Mouse (Mus musculus) midbrain, embryonic 14.5 days (tissue): ENCODE data around the gene Rnf215. TPM values are rescaled to one million over a fixed set of nuclear protein-coding genes. Genes with fewer than 3 reads are reported as not detected.
"Not testable (repeated sequence)": the region's sequence is repeated elsewhere in the genome, so short reads cannot be mapped to it uniquely, and the experiment has no call there.

Experiments
- ATAC-seq: fragments of 200-750 bp; cut with Nextera tagmentation; 2 replicates; pipeline ENCODE4 v1.8.0; 2017; ENCODE audit warnings: moderate number of reproducible peaks, moderate library complexity; ENCODE audit not compliant: low FRiP score, low TSS enrichment
- DNase-seq: peaks from one replicate; pipeline ENCODE4 v3.0.0-alpha.2; 2015
- H3K27ac ChIP-seq: fragments of 300-500 bp; sonication (generic); replicated peaks from 2 replicates; pipeline ENCODE4 v1.5.1; 2014; ENCODE audit warnings: mild to moderate bottlenecking, low read depth, low read length, moderate library complexity
- H3K27me3 ChIP-seq: fragments of 300-500 bp; sonication (generic); 2 replicates; pipeline ENCODE4 v1.6.1; 2014; ENCODE audit warnings: low read length, control low read depth, mixed read lengths; ENCODE audit not compliant: control insufficient read depth, insufficient read depth
- H3K36me3 ChIP-seq: fragments of 300-500 bp; sonication (generic); 2 replicates; pipeline ENCODE4 v1.6.1; 2014; ENCODE audit warnings: low read length, control low read depth; ENCODE audit not compliant: control insufficient read depth, insufficient read depth
- H3K4me1 ChIP-seq: fragments of 300-500 bp; sonication (generic); 2 replicates; pipeline ENCODE4 v1.6.1; 2014; ENCODE audit warnings: mild to moderate bottlenecking, antibody characterized with exemption, low read length, control low read depth; ENCODE audit not compliant: control insufficient read depth, insufficient read depth
- H3K4me2 ChIP-seq: fragments of 300-500 bp; sonication (generic); 2 replicates; pipeline ENCODE4 v1.6.1; 2014; ENCODE audit warnings: mild to moderate bottlenecking, low read length, moderate library complexity
- H3K4me3 ChIP-seq: fragments of 300-500 bp; sonication (generic); replicated peaks from 2 replicates; pipeline ENCODE4 v1.5.1; 2014; ENCODE audit warnings: low read depth, low read length
- H3K9ac ChIP-seq: fragments of 300-500 bp; sonication (generic); replicated peaks from 2 replicates; pipeline ENCODE4 v1.6.1; 2014; ENCODE audit warnings: mild to moderate bottlenecking, low read length, moderate library complexity
- H3K9me3 ChIP-seq: fragments of 300-500 bp; sonication (generic); 2 replicates; pipeline ENCODE4 v1.6.1; 2016; ENCODE audit warnings: low read length, control low read depth, mixed read lengths; ENCODE audit not compliant: control insufficient read depth
- WGBS: fragments of 180-500 bp; shearing (Covaris S2); extraction: QIAGEN DNeasy Blood & Tissue Kit; methylation state at CpG from one replicate; pipeline ENCODE4 v1.1.7; 2014; 5-methylcytosine and 5-hydroxymethylcytosine counted together
- microRNA-seq: library from miRNA; unstranded; fragments of <30 nt; microRNA quantifications from one replicate; pipeline ENCODE4, GENCODE M21; 2016
- polyA plus RNA-seq: library from polyadenylated mRNA; unstranded; fragments of >200 nt; fragmentation: Nextera tagmentation; extraction: Ambion mirVana; gene quantifications from 2 replicates; pipeline ENCODE4 v1.2.1, GENCODE M21; 2014

The Rnf215 gene
- polyA plus RNA-seq, 1 experiment from 2014 or later: 52.7 TPM

DNA sequence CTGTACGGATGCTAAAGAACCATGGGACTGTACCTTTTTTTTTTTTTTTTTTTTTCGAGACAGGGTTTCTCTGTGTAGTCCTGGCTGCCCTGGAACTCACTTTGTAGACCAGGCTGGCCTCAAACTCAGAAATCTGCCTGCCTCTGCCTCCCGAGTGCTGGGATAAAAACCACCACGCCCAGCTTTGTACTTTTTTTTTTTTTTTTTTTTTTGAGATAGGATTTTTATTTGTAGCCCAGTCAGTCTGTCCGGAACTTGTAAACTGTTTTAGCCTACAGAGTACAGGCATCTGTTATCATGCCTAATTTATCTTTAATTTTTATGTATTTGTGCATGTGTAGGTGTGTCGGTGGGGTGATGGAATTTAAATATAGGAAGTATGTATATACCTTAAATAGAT is 50.5 kb downstream of the Rnf215 start:
- peaks cover 29% of the 10 kb centered on the region for H3K36me3 ChIP-seq
- not testable (repeated sequence) for H3K9me3 ChIP-seq, H3K4me3 ChIP-seq, H3K4me2 ChIP-seq, DNase-seq, H3K27me3 ChIP-seq, H3K9ac ChIP-seq, H3K27ac ChIP-seq, ATAC-seq, H3K4me1 ChIP-seq
- 95% methylated on average over 6 of the region's 6 CpGs for WGBS

DNA sequence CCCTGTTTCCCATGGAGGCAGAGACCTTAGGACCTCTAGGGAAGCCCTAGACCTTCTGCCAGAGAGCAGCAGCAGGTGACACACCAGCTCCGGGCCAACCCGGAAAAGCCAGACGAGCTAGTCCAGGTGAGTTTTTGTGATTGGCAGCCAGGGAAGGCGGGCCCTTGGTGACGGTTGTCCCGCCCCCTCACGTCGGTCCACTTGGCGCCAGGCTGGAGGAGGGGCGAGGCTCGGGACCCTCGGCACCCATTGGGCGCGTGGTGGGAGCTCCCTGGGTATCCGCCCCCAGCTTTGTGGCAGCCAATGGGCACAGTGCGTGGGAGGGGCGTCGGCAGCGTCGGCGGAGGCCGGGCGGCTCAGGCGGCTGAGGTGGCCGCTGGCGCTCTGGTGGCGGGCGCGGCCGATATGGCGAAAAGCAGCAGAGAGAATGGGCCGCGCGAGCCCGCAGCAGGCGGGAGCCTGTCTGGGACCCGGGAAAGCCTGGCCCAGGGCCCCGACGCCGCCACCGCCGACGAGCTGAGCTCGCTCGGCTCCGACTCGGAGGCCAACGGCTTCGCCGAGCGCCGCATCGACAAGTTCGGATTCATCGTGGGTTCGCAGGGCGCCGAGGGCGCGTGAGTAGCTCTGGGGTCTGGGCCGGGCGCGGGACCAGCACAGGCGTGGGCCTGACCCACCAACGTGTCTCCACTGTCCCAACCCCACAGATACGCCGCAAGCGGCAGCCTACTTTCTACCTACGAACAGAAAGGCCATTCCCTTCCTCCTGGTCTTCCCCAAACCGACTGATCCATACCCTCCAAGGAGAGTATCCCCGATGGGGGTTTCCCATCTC is 51.7 kb downstream of the Rnf215 start, which contains the start of gene Tbc1d10a:
Gene Tbc1d10a (plus strand): TSS at position 304 of the 832 bp plus-strand sequence.
- Histone ChIP-seq H3K9ac (peak within 1 kb of the TSS; percentile 84), H3K4me2 (peak within 1 kb of the TSS; percentile 88), H3K4me1 (peaks cover 10% of the 10 kb centered on the region), H3K4me3 (peak within 1 kb of the TSS; percentile 84), H3K27ac (peak within 1 kb of the TSS; percentile 57), H3K36me3 (peaks cover 16% of the 10 kb centered on the region), H3K27me3 (no peaks in the 10 kb centered on the region), H3K9me3 (no peaks in the 10 kb centered on the region)
- ATAC-seq (peak; percentile 100), DNase-seq (peak; percentile 99)
- WGBS: under 1% methylated on average over 71 of the region's 71 CpGs

DNA sequence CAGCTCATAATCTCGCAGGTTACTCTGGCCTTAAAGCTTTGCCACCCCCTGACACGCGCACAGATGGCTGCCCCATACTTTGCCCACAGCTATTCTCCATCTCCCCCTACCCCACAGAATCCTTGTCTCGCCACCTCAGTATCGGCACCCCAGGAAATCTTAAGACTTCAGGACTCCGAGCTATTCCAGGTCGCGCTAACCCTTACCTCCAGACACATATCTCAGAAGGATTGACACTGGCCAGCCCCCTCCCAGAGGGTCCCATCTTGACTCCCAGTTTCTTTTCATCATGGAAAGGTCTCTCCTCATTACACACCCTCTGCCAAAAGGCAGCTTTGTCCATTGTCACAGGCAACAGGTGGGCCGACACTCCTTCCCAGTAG is 52.3 kb downstream of the Rnf215 start:
- no peak overlapping the region for H3K27ac ChIP-seq
- ATAC-seq (no peak), DNase-seq (peak; percentile 10)

DNA sequence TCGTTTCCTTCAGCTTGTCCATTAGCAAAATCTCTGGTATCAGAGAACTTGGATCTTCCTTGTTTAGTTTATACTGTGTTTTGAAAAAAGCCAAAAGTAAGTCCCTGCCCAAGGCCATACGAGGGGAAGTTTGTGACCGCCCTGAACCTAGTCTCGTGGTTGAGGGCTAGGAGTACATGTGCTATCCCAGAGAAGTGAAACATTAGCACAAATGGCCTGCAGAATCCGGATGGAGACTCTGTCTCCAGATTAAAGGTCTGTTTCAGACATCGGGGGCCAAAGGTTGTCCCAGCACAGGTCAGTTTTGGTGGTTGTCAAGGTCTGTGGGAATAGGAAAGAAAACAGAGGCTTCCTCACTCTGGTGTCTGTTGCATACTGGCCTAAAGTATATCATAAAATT is 54.2 kb downstream of the Rnf215 start:
- WGBS: 86% methylated on average over 6 of the region's 6 CpGs
- Histone ChIP-seq H3K9me3 (no peaks in the 10 kb centered on the region), H3K4me2 (no peak overlapping the region), H3K4me3 (no peak overlapping the region), H3K27me3 (no peaks in the 10 kb centered on the region), H3K4me1 (peaks cover 10% of the 10 kb centered on the region), H3K36me3 (0 out of 2 replicates have a peak, but pooled peaks cover 3% of the 10 kb centered on the region), H3K9ac (no peak overlapping the region), H3K27ac (no peak overlapping the region)
- DNase-seq (no peak), ATAC-seq (no peak)

More for the DNA sequence above, 52.3 kb downstream of the Rnf215 start:
- peaks cover 10% of the 10 kb centered on the region for H3K36me3 ChIP-seq
- WGBS: 10% methylated on average over 9 of the region's 9 CpGs
- peak overlapping the region; percentile 88 for H3K4me2 ChIP-seq
- peaks cover 10% of the 10 kb centered on the region for H3K4me1 ChIP-seq
- peak overlapping the region; percentile 84 for H3K4me3 ChIP-seq
- H3K9ac ChIP-seq: peak overlapping the region; percentile 84
- no peaks in the 10 kb centered on the region for H3K9me3 ChIP-seq
- H3K27me3 ChIP-seq: no peaks in the 10 kb centered on the region

DNA sequence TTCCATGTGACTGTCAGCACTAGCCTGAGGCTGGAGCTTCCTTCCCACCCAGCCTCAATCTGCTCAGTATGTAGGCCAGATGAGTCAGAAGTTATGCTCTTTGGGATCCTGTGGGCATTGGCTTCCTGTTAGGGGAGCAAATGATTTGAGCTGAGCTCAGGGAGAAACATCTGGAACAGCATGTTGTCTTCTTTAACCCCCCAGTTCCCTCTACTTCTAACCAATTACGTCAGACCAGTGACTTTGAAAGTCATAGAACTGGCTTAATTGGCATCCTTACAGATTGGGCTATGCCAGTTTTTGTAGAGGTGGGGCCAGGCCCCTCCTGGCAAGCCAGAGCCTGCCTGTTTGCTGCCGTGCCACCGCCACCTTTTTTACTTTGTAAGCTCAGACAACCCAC is 55.7 kb downstream of the Rnf215 start:
- Histone ChIP-seq H3K4me1 (peaks cover 10% of the 10 kb centered on the region), H3K36me3 (0 out of 2 replicates have a peak, but pooled peaks cover 3% of the 10 kb centered on the region), H3K4me3 (no peak overlapping the region), H3K27ac (no peak overlapping the region), H3K4me2 (no peak overlapping the region), H3K27me3 (no peaks in the 10 kb centered on the region), H3K9ac (no peak overlapping the region), H3K9me3 (no peaks in the 10 kb centered on the region)
- no peak for ATAC-seq
- DNase-seq: no peak
- WGBS: 88% methylated on average over 3 of the region's 3 CpGs

Small RNA genes lying within 50 kb of the gene (microRNA-seq; reads per million reads assigned to microRNA genes)
- 8.1 reads per million, percentile 33 among the genes with 10 or more reads in this experiment for gene Mir3060

Other genes with a start within 250 kb of the Rnf215 start
- gene 4921536K21Rik, start 240.1 kb upstream of the Rnf215 start, polyA plus RNA-seq: 0.35 TPM in 1 of 2 replicates, not detected in the other
- 33.7 and 38.1 TPM in 2 replicates for gene Dusp18, start 240.0 kb upstream of the Rnf215 start, polyA plus RNA-seq
- 10.8 and 14.5 TPM in 2 replicates for gene Slc35e4, start 220.5 kb upstream of the Rnf215 start, polyA plus RNA-seq
- 11.7 and 21.2 TPM in 2 replicates for gene Tcn2, start 203.0 kb upstream of the Rnf215 start, polyA plus RNA-seq
- 39.2 and 54.4 TPM in 2 replicates for gene Pes1, start 171.2 kb upstream of the Rnf215 start, polyA plus RNA-seq
- 0.24 TPM in 1 of 2 replicates, not detected in the other for gene 4930556J24Rik, start 158.4 kb upstream of the Rnf215 start, polyA plus RNA-seq
- 3.6 and 4.2 TPM in 2 replicates for gene Gal3st1, start 151.6 kb upstream of the Rnf215 start, polyA plus RNA-seq
- gene Sec14l4, start 103.7 kb upstream of the Rnf215 start, polyA plus RNA-seq: not detected in 2 replicates
- 0.38 and 0.77 TPM in 2 replicates for gene Sec14l3, start 70.4 kb upstream of the Rnf215 start, polyA plus RNA-seq
- gene Mtfp1, start 39.8 kb upstream of the Rnf215 start, polyA plus RNA-seq: 7.6 and 9.1 TPM in 2 replicates
- 2.0 and 3.3 TPM in 2 replicates for gene Sec14l2, start 11.8 kb upstream of the Rnf215 start, polyA plus RNA-seq
- gene Ccdc157, start 25.1 kb downstream of the Rnf215 start, polyA plus RNA-seq: 4.8 and 7.1 TPM in 2 replicates
- gene Sf3a1, start 25.1 kb downstream of the Rnf215 start, polyA plus RNA-seq: 47.6 and 64.3 TPM in 2 replicates
- gene Tbc1d10a, start 51.6 kb downstream of the Rnf215 start, polyA plus RNA-seq: 21.5 and 23.8 TPM in 2 replicates
- gene Castor1, start 83.0 kb downstream of the Rnf215 start, polyA plus RNA-seq: 1.6 and 2.1 TPM in 2 replicates
- 0.12 TPM in 1 of 2 replicates, not detected in the other for gene Osm, start 101.2 kb downstream of the Rnf215 start, polyA plus RNA-seq
- gene Lif, start 122.4 kb downstream of the Rnf215 start, polyA plus RNA-seq: not detected in 2 replicates